Mouse (Mus musculus): ENCODE data around the gene Gm4353. TPM values are rescaled to one million over a fixed set of nuclear protein-coding genes. Genes with fewer than 3 reads are reported as not detected.

Gm4353 gene
- total and polyA plus RNA-seq, 3 experiments = 1.4 to 2.0 TPM; not detected in 1

DNA sequence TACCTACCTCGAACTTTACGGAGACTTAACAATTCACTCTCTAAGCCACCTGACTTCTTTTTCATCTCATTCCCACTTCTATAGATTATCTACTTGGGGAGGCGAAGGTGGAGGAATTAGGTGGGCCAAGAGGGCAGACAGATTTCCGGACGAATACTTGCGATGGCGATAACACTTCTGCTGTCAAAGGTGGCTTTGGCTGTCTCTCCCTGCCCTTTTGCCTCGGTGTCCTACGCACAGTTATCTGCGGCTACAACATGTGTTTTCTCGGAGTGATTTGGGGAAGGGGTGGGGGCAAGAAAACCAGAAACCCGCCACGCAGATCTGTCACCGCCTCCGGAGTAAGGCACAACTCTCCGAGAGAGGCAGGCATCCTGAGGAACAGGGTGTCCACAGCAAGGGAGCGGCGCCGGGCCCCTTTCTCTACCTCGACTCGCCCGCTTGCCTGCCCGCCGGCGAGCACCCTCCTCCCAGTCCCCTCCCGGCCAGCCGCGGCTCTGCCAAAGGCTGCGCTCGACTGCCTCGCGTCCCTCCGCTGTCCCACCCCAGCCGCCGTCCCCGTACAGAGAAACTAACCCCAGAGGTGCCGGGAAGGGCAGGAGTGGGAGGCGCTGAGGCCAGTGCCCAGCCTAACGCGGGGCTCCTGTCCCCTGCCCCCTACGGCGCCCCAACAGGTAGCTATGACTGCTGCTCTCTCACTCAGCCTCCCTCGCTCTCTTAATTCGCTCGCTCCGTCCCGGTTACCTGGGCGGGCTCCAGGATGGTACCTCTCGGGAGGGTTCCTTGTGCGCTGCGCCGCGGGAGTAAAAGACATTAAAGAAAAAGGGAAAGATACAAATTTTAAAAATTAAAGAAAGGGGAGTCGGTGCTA, 50.8 kb downstream of the Gm4353 start:
- Histone ChIP-seq H3K36me3 (replicated peaks) (no peaks in the 10 kb centered on the region), H3K4me3 (ENCODE audit: low read depth, low read length) (peak overlapping the region; percentile 64; the same call in 1 of the 2 replicates), H3K27me3 (ENCODE audit: insufficient read depth, low read length) (peaks cover 88% of the 10 kb centered on the region), H3K9me3 (replicated peaks) (no peaks in the 10 kb centered on the region), H3K4me1 (ENCODE audit: insufficient read depth, low read depth, low read length) (peaks cover 48% of the 10 kb centered on the region)
- DNase-seq (ENCODE audit: low spot score) (no peak), ATAC-seq (ENCODE audit: extremely low read depth, insufficient number of reproducible peaks, low FRiP score, poor library complexity, severe bottlenecking) (no peak)
- TF ChIP-seq CTCF (IDR thresholded peaks at IDR 0.05; ENCODE audit: low read depth, low read length) (no peak), GATA1 (IDR thresholded peaks at IDR 0.05; ENCODE audit: borderline replicate concordance, low read length) (no peak), TAL1 (conservative IDR thresholded peaks at IDR 0.05; ENCODE audit: low read depth, low read length) (no peak), GATA2 (IDR thresholded peaks at IDR 0.05; ENCODE audit: borderline replicate concordance, low read depth, low read length) (no peak), POLR2AphosphoS5 (IDR thresholded peaks at IDR 0.05; ENCODE audit: insufficient replicate concordance, low read depth, low read length) (no peak)

Other genes with a start within 250 kb of the Gm4353 start
- gene Sox6, start 45.8 kb downstream of the Gm4353 start, total RNA-seq (2014; fragmentation: Nextera tagmentation) = 12.7 and 162 TPM in 2 replicates
- 2.5 and 3.8 TPM in 2 replicates for gene Sox6, start 45.8 kb downstream of the Gm4353 start, total RNA-seq (2017)
- gene Sox6, start 45.8 kb downstream of the Gm4353 start, polyA plus RNA-seq (2012) = 2.3 and 2.6 TPM in 2 replicates
- 122 and 127 TPM in 2 replicates for gene 1110004F10Rik, start 45.2 kb downstream of the Gm4353 start, total RNA-seq (2014; fragmentation: Nextera tagmentation)
- 239 and 262 TPM in 2 replicates for gene 1110004F10Rik, start 45.2 kb downstream of the Gm4353 start, total RNA-seq (2017)
- 52.4 and 74.2 TPM in 2 replicates for gene 1110004F10Rik, start 45.2 kb downstream of the Gm4353 start, polyA plus RNA-seq (2012)
- 16.8 and 18.5 TPM in 2 replicates for gene Plekha7, start 223.7 kb upstream of the Gm4353 start, total RNA-seq (2014; fragmentation: Nextera tagmentation)
- 9.4 and 10.1 TPM in 2 replicates for gene Plekha7, start 223.7 kb upstream of the Gm4353 start, total RNA-seq (2017)
- 33.4 and 37.8 TPM in 2 replicates for gene Plekha7, start 223.7 kb upstream of the Gm4353 start, polyA plus RNA-seq (2012)
- 666 and 739 TPM in 2 replicates for gene Rps13, start 249.6 kb upstream of the Gm4353 start, total RNA-seq (2014; fragmentation: Nextera tagmentation)
- 2,275 and 3,588 TPM in 2 replicates for gene Rps13, start 249.6 kb upstream of the Gm4353 start, total RNA-seq (2017)
- gene Rps13, start 249.6 kb upstream of the Gm4353 start, polyA plus RNA-seq (2012) = 2,567 and 2,962 TPM in 2 replicates

Data from G1E (cell line).